Mouse (Mus musculus) monocyte, adult 59 days (primary cell): ENCODE data around the gene Barhl2. TPM values are rescaled to one million over a fixed set of nuclear protein-coding genes. Genes with fewer than 3 reads are reported as not detected.

Experiments
- total RNA-seq, 2 experiments: library from RNA; stranded (reverse); gene quantifications; one replicate each; pipeline ENCODE4 v1.2.4; 2023

Gene Barhl2
- total RNA-seq = not detected

DNA sequence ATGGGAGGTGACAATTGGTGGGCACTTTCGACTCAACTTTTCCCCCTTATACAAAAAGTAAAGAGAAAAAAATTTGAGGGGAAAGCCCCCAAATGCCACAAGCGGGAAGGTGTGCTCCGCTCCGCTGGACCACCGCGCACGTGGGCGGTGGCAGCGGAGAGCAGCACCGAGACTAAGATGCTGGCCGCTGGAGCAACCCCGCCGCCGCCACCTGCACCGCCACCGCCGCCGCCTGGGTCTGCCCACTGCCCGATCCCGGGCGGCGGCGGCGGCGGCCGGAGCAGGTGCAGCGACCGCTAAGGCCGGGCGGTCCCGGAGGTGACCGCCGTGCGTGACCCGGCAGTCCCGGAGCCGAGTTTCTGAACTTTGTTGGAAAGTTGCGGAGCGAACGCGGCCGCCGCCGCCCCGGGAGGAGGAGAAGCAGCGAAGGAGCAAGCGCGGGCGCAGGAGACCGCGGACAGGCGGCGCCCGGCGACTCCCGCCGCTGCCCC, at the start of gene Barhl2:
Gene Barhl2, minus strand, starts transcription at position 181 of the 491 bp plus-strand sequence.

Other genes starting within 250 kb of the Barhl2 start
- not detected for gene Gm17304, start 150.9 kb upstream of the Barhl2 start, total RNA-seq
- 100 to 1,000 TPM in 1 of 2 experiments, 10 to 100 TPM in 1; 89.0 to 109 TPM for gene Zfp644, start 239.1 kb upstream of the Barhl2 start, total RNA-seq